Mouse (Mus musculus): ENCODE measurements around the gene Dspp.

DNA sequence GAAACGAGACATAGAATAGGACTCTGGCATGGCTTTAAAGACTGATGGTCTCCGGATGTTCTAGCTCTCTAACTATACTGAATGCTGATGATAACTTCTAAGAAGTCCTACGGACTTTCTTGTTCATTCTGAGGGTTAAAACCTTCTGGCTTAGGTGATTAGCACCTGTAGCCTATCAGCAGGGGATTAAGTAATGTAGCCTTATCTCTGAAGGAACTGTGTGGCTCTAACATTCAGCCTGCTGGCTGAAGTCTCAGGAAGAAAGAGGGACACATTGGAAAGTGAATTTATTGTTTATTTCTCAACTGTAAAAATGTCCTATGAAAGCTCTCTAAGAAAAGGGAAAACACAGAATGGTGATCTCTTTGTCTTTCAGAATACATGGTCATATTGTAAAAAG lies 53.8 kb downstream of the Dspp start:
- TF ChIP-seq USF1 (IDR thresholded peaks at IDR 0.05; ENCODE audit: low read depth) (no peak), CTCF (IDR thresholded peaks at IDR 0.05; ENCODE audit: control insufficient read depth, insufficient read depth, insufficient read length) (no peak), FOSL1 (IDR thresholded peaks at IDR 0.05; ENCODE audit: insufficient read depth, low read length, poor library complexity, severe bottlenecking) (no peak), MAX (IDR thresholded peaks at IDR 0.05) (no peak), CEBPB (IDR thresholded peaks at IDR 0.05; ENCODE audit: low read depth) (no peak)
